Mouse (Mus musculus) ES-Bruce4 (cell line): Measurements from ENCODE around the gene Maml3.

Source experiments
- CTCF ChIP-seq: IDR thresholded peaks from one replicate; pipeline ENCODE4 v1.8.1; 2011; ENCODE audit warnings: low read depth, low read length
- EP300 ChIP-seq: IDR thresholded peaks from 2 replicates; pipeline ENCODE4 v1.6.1; 2011; ENCODE audit warnings: low read depth, low read length; ENCODE audit not compliant: insufficient read depth
- POLR2A ChIP-seq: IDR thresholded peaks from one replicate; pipeline ENCODE4 v1.8.1; 2011; ENCODE audit warnings: low read length; ENCODE audit not compliant: insufficient read depth

DNA sequence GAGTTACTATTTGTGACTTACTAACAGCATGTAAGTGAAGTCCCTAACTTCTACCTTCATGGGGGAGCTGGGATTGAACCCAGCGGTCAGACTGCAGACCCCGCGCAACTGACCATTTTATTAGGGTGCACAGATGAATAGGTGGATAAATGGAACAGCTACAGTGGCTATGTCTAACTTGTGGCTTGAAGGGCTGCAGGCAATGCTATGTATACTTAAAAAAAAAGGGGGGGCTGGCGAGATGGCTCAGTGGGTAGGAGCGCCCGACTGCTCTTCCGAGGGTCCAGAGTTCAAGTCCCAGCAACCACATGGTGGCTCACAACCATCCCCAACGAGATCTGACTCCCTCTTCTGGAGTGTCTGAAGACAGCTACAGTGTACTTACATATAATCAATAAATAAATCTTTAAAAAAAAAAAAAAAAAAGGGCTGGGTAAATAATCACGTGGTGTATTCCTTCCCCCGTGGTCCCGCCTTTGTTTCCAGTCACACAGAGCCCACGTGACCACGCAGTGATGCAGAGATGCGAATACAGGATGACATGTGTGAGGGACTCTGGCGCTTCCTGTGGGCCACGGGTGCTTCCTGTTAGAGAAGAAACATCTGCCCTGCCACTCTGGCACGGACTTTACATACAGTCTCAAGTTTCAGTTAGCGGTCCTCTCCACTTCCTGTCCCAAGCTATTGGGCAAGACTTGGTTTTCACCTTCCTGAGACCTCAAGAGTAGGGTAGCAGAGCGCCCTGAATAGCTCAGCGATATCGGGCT lies 105.0 kb downstream of the Maml3 start:
- TF ChIP-seq CTCF (no peak), POLR2A (no peak), EP300 (no peak)
